Mouse (Mus musculus): ENCODE data around the gene Ezr.

The Ezr gene

DNA sequence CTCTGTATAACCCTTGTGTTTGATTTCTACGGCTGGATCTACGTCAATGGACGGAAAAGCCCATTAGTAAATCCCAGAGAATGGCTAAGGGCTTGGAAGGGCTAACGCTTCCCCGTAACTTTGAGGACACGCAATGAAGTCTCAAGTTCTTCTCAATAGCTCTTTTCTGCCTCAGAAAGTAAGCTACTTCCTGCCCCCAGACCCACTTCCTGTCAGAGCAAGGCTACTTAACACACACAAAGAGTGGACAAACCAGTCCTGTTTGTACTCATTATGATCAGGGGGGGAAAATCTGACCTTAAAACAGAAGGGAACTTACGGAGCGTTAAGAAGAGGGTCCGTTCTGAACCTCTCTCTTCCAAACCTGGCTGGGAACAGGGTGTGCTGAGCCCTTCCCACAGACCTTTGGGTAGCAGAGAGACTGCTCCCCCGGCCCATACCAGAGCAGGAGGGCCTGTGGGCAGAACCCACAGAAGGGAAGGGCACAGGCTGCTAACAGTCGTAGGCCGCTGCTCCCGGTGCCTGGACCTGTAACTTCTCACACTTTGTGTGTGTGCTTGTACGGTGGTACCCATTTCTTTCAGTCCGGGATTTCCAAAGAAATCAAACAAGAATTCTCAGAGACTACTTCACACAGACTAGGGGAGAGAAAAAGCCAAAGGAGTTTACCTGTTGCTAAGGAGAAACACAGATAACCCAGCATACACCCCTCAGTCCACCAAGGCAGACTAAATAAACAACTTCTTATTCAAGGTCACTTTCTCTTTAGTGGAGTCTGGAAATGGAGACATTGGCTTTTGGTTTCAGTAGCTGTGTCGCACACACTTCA is 10.7 kb downstream of the Ezr start:
- in situ Hi-C loops (cut with MseI, MboI): loop anchor here (10.0 kb wide), 1 partner anchor 123 kb away; no protein-coding TSS in a partner anchor

DNA sequence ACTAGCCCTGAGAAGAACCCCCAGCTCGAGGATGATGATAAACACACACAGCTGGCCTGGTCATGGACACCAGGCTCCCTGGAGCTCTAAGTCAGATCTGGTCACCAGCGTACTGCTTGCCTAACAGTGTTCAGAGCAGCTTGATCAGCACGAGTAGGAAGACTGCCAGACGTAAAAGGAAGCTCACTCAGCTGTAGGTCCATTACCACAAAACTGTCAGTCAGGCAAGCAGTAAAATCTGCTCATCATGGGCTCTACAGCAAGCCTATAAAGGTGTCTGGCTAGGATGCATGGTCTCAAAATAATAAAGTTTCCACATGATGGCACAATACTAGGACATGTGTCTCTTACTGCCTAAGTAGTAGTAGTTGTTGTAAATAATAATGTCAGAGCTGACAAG is 13.0 kb downstream of the Ezr start:
- in situ Hi-C loops (cut with MseI, MboI): loop anchor here (10.0 kb wide), 1 partner anchor 125 kb away; no protein-coding TSS in a partner anchor

DNA sequence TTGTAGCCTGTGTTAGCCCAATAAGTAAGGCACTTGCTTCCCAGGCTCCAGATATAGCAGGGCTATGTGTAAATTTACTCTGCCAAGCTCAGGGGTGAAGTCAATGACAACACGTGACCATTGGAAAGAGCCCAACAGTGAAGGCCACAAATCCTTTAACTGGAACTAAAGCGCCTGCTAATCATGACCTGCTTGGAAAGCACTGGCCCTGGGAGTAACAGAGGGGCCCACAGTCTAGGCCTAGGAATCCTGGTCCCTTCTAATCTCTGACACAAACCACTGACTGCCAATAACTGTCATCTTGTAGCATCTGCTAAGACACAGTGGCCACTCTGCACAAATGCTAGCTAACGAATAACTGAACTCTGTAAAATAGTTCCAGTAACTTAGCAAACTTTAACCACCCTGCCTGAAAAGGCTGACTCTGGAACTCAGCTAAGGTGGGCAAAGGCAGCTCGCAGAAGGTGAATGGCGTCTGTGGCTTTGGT is 14.2 kb downstream of the Ezr start:
- in situ Hi-C loops (cut with MseI, MboI): no loop called here

DNA sequence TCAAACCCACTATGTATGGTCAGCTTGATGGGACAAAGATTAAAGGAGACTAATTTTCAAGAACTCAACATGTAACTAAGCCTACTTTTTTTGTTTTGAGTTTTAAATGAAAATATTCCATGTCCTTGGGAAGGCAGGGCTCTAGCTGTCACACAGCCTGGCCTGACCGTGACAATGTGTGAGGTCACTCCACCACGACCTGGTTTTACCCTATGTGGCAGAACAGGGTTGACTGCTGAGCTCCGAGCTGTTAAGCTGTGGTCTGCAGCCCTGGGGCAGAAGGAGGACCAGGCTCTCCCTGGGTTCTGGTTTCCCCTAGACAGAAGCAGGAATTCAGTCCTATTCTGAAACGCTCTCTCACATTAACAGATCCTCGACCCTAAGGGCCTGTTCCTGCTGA is 14.8 kb downstream of the Ezr start:
- in situ Hi-C loops (cut with MseI, MboI): no loop called here

GRCm38 (mm10) chr17:6766823-6767222 is 15.8 kb downstream of the Ezr start:
- in situ Hi-C loops (cut with MseI, MboI): no loop called here

DNA sequence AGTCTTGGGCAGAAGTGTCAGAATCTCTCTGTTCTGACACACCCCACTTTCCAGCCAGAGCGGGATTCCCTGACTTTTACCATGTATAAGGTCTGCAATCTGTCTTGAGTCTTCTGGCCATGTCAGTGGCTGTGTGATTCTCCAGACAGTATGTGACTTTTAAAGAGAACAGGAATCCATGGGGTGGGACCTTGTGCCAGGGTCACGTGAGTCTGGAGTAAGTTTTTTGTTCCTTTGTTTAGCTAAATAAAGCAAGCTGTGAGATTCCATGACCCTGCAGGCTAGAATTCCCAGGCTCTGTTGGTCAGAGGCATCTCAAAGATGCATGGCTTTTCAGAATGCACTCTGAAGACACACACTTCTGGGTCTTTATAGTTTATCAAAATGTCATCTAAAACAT is 16.7 kb downstream of the Ezr start:
- in situ Hi-C loops (cut with MseI, MboI): no loop called here

- in situ Hi-C loops (cut with MseI, MboI): no loop called here
These were observed 17.9 kb downstream of the Ezr start for GRCm38 (mm10) chr17:6764730-6765129.

DNA sequence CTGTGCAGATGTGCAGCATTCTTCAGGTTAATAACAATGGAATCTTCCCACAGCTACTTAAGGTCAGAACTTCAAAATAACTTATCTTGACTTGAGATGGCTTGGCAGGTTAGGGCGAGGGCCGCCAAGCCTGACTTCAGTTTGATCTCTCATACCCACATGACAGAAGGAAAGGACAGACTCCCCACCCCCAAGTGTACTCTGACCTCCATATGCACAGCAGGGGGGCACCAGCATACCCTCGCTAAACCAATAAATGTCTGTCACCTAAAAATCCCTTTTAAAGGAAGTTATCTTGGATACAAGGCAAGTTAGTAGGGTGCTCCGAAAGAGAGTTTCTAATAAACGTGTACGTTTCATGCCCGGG is 18.4 kb downstream of the Ezr start:
- in situ Hi-C loops (cut with MseI, MboI): no loop called here

GRCm38 (mm10) chr17:6763513-6764226 is 18.9 kb downstream of the Ezr start:
- in situ Hi-C loops (cut with MseI, MboI): no loop called here

- in situ Hi-C loops (cut with MseI, MboI): no loop called here
These were observed 22.8 kb downstream of the Ezr start for GRCm38 (mm10) chr17:6759717-6760292.

GRCm38 (mm10) chr17:6758845-6759244 is 23.7 kb downstream of the Ezr start:
- in situ Hi-C loops (cut with MseI, MboI): no loop called here

DNA sequence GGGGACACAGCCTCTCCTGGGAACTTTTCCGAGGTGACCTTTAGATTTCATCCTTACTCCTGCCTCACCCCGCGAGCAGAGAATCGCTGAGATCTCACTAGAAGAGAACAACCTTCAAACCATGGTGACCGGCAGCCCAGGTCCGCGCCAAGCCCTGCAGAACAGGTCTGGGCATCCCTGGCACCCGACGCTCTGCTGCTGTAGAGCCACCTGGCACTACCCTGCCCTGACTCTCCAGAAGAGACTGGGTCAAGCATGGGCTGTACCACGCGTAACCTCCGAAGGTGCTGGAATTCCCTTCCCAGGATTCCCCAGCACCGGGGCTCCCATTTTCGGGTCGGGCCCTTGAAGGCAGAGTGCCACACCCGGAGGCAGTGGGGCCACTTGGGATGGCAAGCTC is 24.7 kb downstream of the Ezr start:
- in situ Hi-C loops (cut with MseI, MboI): no loop called here

DNA sequence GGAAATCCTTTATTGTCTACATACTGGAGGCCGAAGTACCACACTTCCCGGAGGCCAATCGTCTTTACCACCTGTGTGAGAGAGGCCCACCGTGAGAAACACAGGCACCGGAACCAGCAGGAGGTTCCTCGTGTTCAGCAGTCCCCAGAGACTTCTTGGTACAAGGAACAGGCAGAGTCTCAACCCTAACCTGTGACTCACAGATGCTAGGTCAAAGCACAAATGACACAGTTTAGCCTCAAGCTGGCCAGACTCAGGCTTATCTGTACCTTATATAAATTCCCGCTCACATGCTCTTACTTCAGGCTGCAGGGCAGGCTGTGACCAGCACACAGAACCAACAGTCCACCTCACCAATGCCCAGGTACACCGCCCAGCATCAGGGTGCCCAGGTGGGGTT is 26.7 kb downstream of the Ezr start:
- in situ Hi-C loops (cut with MseI, MboI): no loop called here

GRCm38 (mm10) chr17:6755176-6755575 is 27.4 kb downstream of the Ezr start:
- in situ Hi-C loops (cut with MseI, MboI): no loop called here

GRCm38 (mm10) chr17:6752375-6752774 is 30.2 kb downstream of the Ezr start:
- in situ Hi-C loops (cut with MseI, MboI): no loop called here

DNA sequence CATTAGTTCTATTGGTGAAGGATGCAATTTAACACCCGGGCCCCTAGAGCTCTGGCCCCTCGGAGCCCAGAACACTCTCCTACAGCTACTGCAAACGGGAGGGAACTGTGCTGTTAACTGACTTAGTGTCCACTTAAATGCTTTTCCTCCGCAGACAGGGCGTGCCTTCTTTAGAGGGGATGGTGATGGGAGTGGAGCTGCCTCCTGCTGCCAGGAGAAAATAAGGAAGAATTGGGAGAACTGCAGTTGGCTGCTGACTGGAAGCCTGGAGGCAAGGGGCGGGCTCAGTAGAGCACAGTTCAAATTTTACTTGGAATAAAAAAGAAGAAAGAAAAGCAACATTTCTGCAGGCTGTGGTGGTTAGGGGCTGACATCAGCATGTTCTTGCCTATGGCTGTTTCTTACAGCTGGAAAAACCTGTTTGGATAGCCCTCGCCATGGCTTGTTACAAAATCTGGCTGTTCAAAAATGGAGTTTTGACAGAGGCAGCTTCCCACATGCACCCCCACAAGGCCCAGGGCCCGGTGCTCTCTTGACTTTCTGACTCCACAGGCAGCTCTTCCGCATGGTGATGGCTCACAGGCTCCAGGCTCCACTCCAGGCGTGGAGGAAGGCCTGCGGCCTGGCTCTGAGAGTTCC is 31.2 kb downstream of the Ezr start:
- in situ Hi-C loops (cut with MseI, MboI): no loop called here

DNA sequence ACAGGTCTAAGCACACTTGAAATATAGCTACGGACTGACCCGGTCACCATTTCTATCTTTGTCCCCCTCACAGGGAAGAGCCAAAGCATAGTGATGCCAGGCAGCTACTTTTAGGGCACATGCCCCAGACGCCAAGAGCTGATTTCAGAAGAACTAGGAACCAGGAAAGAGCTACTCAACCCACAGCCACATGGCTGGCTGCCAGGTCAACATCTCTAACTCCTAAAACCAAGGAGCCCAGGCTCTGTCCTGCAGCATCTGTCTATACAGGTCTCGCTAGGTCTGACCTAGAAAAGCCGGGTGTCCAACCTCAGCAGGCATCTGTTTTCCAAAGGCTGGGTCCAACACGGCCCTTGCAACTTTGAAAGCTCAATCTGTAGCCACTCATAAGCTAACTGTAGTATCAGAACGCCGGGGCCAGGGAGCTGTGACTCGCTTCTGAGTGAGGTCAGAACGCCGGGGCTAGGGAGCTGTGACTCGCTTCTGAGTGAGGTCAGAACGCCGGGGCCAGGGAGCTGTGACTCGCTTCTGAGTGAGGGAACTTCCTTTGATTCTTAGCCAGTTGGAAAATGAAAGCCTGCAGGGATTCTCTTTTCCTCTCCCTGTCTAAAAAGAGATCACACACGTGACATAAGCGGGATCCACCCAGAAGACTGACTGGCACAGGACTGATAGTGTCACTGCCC is 33.7 kb downstream of the Ezr start:
- in situ Hi-C loops (cut with MseI, MboI): no loop called here

DNA sequence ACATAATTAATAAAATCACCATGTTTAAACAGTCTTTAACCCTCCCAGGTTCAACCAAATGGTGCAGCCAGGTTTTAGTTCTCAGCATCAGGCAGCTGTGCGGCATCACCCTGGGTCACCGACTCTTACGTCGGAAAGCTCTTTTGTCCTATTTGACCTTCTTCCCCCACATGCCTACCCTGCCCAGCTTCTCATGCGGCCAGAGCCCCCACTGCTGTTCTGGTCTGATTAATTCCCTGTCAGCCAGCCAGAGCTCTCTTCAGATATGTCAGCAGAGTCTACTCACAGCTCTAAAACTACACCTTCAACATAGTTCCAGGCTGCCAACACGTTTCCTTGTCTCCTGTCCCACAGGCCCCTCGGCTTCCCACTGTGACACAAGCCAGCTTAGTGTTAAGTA is 35.1 kb downstream of the Ezr start:
- in situ Hi-C loops (cut with MseI, MboI): no loop called here

GRCm38 (mm10) chr17:6746452-6747231 is 35.9 kb downstream of the Ezr start:
- in situ Hi-C loops (cut with MseI, MboI): no loop called here

DNA sequence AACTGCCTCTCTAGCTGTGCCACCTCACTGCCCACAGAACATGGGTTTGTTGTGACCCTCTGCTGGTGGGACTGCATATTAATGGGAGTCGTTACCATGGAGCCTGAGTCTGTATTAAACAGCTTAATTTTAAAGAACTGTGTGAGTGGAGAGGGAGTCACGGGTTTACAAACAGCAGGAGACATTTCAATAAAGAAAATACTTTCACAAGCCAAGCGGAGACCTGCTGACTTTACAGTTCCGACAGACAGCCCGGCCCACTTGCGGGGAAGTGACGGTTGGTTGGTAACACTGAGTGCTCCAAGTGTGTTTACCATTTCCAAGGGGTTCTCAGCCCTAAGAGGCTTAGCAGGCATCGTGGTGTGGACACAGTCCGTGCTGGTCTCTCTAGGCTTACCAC is 36.6 kb downstream of the Ezr start:
- in situ Hi-C loops (cut with MseI, MboI): no loop called here

DNA sequence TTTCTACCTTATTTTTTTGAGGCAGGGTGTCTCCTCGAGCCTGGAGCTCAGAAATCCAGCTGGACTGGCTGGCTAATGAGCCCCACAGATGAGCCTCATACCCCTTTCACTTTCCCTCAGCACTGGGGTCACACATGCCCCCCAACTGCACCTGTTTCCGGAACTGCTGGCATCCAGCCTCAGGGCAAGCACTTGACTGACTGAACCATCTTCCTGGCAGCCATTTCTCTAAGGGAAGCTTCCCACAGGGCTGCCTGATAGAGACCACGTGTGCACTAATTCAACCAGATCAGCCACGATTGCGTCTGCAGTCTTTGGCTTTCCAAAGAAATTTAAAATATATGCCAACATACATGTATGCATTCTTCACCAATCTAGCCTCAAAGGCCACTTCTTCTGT is 37.1 kb downstream of the Ezr start:
- in situ Hi-C loops (cut with MseI, MboI): no loop called here

Measured in mouse trophoblast stem cell (cell line).